Mouse (Mus musculus): Measurements from ENCODE around the gene Aspscr1. TPM values are rescaled to one million over a fixed set of nuclear protein-coding genes. Genes with fewer than 3 reads are reported as not detected.
A peak's percentile ranks its signal among the peaks of the same experiment; 100 is the strongest.

Aspscr1 gene
- total RNA-seq, 2 experiments from 2014 or later, result 50.0 to 59.5 TPM

GRCm38 (mm10) chr11:120707225-120707624 lies 34.5 kb downstream of the Aspscr1 start:
- no peak for DNase-seq (ENCODE audit: low spot score in 2 of 2)
- intact Hi-C loops (cut with DNase I), result no loop called here

GRCm38 (mm10) chr11:120707969-120708368 lies 35.2 kb downstream of the Aspscr1 start:
- DNase-seq (ENCODE audit: low spot score in 2 of 2), result no peak
- intact Hi-C loops (cut with DNase I), result no loop called here

- intact Hi-C loops (cut with DNase I), result no loop called here
- DNase-seq (ENCODE audit: low spot score in 2 of 2), result no peak
Measured at GRCm38 (mm10) chr11:120709551-120709950, 36.8 kb downstream of the Aspscr1 start.

- intact Hi-C loops (cut with DNase I), result loop anchor here (5.0 kb wide), 1 partner anchor 83 kb away; the partner anchor contains the start of gene Sirt7
- no peak for DNase-seq (ENCODE audit: low spot score in 2 of 2)
Measured at GRCm38 (mm10) chr11:120710672-120711071, 37.9 kb downstream of the Aspscr1 start.

DNA sequence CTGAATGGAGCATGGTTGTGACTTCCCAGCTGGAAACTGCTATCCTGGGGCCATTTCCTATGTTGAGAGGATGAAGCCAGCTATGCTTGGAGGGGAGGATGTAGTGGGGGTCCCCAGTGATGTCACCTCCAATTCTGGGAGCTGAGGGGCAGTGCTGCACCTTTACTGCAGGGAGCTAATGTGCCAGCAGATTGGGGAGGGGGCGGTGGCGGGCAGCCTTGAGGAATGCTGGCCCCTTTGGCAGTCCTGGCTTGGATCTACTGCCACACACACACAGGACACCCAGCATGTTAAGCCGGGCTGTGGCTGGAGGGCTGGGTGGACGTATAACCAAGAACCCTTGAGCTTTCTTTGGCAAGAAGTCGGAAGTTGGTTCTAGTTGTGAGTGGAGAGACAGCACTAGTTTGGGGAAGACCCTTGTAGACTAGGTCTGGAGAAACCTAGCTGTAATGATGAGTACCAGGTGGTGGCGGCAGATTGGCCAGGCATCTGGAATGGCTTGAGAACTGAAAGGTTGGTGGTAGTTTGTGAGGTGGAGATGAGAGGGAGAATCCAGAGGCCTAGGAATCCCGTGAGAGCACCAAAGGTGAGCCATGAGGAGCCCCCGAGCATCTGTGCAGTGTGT lies 39.3 kb downstream of the Aspscr1 start:
- intact Hi-C loops (cut with DNase I), result loop anchor here (2.0 to 5.0 kb wide), 2 partner anchors 53 to 85 kb away; partner anchors contain the start of gene Sirt7
- no peak for DNase-seq (ENCODE audit: low spot score in 2 of 2)

GRCm38 (mm10) chr11:120712771-120713568 lies 40.2 kb downstream of the Aspscr1 start:
- DNase-seq (ENCODE audit: low spot score in 2 of 2), result peak; percentile 39 to 57
- intact Hi-C loops (cut with DNase I), result loop anchor here (2.0 to 5.0 kb wide), 2 partner anchors 54 to 86 kb away; partner anchors contain the start of gene Sirt7

GRCm38 (mm10) chr11:120713580-120714518 lies 41.1 kb downstream of the Aspscr1 start, which contains the start of the genes Cenpx and Lrrc45:
Cenpx (minus strand) TSS chr11:120713738.
Lrrc45 (plus strand) TSS chr11:120713925.
- DNase-seq (ENCODE audit: low spot score in 2 of 2), result peak; percentile 98 to 99
- intact Hi-C loops (cut with DNase I), result loop anchor here (2.0 to 5.0 kb wide), 2 partner anchors 55 to 87 kb away; partner anchors contain the start of gene Sirt7

DNA sequence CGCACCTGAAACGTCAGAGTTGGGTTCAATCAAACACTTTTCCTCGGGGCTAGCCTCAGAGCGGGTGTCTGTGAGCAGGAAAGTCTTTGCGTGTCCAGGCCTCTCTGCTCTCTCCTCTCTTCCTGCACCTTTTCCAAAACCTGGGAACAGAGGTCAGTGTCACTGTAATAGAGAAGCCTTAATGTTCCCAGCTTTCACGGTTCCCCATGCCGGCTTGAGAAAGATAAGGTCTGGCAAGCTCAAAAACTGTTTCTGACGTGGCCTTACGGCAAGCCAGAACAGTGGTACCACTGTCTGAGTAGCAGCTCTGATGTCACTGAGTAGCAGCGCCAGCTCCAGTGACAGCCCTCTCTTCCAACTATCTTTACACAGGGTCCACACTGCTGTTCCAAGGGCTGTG lies 41.8 kb downstream of the Aspscr1 start:
- DNase-seq (ENCODE audit: low spot score in 2 of 2), result no peak
- intact Hi-C loops (cut with DNase I), result loop anchor here (5.0 kb wide), 1 partner anchor 87 kb away; the partner anchor contains the start of gene Sirt7

- intact Hi-C loops (cut with DNase I), result no loop called here
- DNase-seq (ENCODE audit: low spot score in 2 of 2), result no peak
Measured at GRCm38 (mm10) chr11:120715131-120715530, 42.4 kb downstream of the Aspscr1 start.

GRCm38 (mm10) chr11:120719242-120719641 lies 46.5 kb downstream of the Aspscr1 start:
- intact Hi-C loops (cut with DNase I), result no loop called here
- DNase-seq (ENCODE audit: low spot score in 2 of 2), result no peak

GRCm38 (mm10) chr11:120719841-120720376 lies 47.1 kb downstream of the Aspscr1 start:
- intact Hi-C loops (cut with DNase I), result loop anchor here (1.0 kb wide), 2 partner anchors 56 to 80 kb away; no protein-coding TSS in a partner anchor
- DNase-seq (ENCODE audit: low spot score in 2 of 2), result no peak

- peak; percentile 84 to 90 for DNase-seq (ENCODE audit: low spot score in 2 of 2)
- intact Hi-C loops (cut with DNase I), result loop anchor here (1.0 kb wide), 2 partner anchors 56 to 80 kb away; no protein-coding TSS in a partner anchor
Measured at GRCm38 (mm10) chr11:120720450-120720849, 47.7 kb downstream of the Aspscr1 start.

GRCm38 (mm10) chr11:120721124-120722066 lies 48.6 kb downstream of the Aspscr1 start, which contains the start of gene Rac3:
Rac3 (plus strand) TSS chr11:120721470.
- peak; percentile 53 to 70 for DNase-seq (ENCODE audit: low spot score in 2 of 2)
- intact Hi-C loops (cut with DNase I), result no loop called here

DNA sequence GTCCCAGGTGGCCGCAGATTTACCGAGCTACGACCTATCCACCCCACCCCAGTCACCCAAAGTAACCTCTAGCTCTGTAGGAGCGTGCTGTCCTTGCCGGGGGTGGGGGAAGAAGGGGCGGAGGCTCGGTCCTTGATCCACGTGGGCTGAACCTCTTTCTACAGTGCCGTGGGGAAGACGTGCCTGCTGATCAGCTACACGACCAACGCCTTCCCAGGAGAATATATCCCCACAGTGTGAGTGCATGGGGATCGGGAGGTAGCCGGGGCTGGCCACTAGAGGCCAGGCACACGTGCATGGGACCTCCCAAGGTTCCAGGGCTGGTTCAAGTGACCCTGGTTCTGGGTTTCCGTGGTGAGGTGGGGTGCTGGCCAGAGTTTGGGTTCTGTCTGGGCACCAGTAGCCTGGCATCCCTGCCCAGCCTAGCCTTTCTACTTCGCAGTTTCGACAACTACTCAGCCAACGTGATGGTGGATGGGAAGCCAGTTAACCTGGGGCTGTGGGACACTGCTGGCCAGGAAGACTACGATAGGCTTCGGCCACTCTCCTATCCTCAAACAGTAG lies 49.4 kb downstream of the Aspscr1 start:
- no peak for DNase-seq (ENCODE audit: low spot score in 2 of 2)
- intact Hi-C loops (cut with DNase I), result no loop called here

GRCm38 (mm10) chr11:120722761-120723382 lies 50.1 kb downstream of the Aspscr1 start:
- DNase-seq (ENCODE audit: low spot score in 2 of 2), result no peak
- intact Hi-C loops (cut with DNase I), result no loop called here

GRCm38 (mm10) chr11:120723509-120723908 lies 50.7 kb downstream of the Aspscr1 start:
- DNase-seq (ENCODE audit: low spot score in 2 of 2), result no peak
- intact Hi-C loops (cut with DNase I), result no loop called here
